Mouse (Mus musculus) mature B cell (primary cell): ENCODE measurements around the gene Cnn3.

Experiments used
- in situ Hi-C: fragments of 300-500 bp; cut with MboI; formaldehyde crosslinking; loops from 2 replicates; pipeline ENCODE4 v1.14.3; 2019

Gene Cnn3

GRCm38 (mm10) chr3:121451404-121451803 lies 25.1 kb downstream of the Cnn3 start:
- in situ Hi-C loops, result no loop called here

GRCm38 (mm10) chr3:121458545-121459492 lies 32.5 kb downstream of the Cnn3 start:
- in situ Hi-C loops, result no loop called here

- in situ Hi-C loops, result no loop called here
Measured at GRCm38 (mm10) chr3:121460473-121461193, 34.3 kb downstream of the Cnn3 start.

DNA sequence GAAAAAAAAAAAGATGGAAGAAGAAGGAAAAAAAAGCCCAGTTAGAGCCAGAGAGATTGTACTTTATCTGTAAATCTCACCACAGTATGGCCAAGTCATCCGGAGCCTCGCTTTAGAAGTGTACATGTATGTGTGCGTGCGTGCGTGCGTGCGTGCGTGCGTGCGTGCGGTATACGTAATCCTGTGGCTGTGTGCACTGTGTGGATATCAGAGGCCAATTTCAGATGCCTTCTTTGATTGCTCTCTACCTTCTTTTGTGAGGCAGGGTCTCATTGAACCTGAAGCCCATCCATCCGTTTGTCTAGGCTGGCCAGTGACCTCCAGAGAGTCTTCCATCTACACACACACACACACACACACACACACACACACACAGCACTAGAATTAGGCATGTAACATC lies 35.2 kb downstream of the Cnn3 start:
- in situ Hi-C loops, result no loop called here

- in situ Hi-C loops, result no loop called here
Measured at GRCm38 (mm10) chr3:121462782-121463181, 36.5 kb downstream of the Cnn3 start.

- in situ Hi-C loops, result no loop called here
Measured at GRCm38 (mm10) chr3:121464733-121465305, 38.5 kb downstream of the Cnn3 start.

DNA sequence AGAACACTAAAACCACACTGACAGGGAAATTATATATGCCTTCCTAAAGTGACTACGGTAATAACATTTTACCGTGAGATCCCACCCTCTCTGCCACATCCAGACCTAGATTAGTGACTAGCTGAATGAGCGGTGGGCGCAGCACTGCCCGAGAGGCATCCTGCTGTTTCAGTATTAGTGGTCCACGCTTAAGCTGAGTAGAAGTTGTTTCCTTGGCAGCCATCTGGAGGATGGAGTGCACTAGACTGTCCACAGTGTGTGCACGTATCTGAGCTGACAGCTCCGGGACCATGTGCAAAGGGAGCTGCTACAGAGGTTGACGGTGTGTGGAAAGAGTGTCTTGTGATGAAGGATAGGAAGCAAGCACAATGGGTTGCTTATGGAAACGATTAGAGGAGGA lies 39.5 kb downstream of the Cnn3 start:
- in situ Hi-C loops, result no loop called here

- in situ Hi-C loops, result no loop called here
Measured at GRCm38 (mm10) chr3:121467094-121467552, 40.8 kb downstream of the Cnn3 start.

DNA sequence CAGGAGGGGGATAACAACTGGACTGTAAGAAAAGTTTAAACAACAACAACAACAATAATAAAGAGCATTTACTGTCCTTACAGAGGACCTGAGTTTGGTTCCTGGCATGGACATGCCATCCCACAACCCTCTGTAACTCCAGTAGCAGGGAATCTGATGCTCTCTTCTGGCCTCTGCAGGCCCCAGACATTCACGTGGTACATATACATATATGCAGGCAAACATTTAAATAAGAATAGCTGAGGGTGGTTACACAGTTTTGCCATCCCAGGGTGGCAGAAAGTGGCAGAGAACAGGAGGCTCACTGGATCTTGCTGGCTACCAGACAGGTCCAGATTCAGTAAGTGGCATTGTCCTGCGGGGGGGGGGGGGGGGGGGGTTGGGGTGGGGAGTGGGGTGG lies 41.8 kb downstream of the Cnn3 start:
- in situ Hi-C loops, result no loop called here

- in situ Hi-C loops, result no loop called here
Measured at GRCm38 (mm10) chr3:121469185-121469975, 43.1 kb downstream of the Cnn3 start.

DNA sequence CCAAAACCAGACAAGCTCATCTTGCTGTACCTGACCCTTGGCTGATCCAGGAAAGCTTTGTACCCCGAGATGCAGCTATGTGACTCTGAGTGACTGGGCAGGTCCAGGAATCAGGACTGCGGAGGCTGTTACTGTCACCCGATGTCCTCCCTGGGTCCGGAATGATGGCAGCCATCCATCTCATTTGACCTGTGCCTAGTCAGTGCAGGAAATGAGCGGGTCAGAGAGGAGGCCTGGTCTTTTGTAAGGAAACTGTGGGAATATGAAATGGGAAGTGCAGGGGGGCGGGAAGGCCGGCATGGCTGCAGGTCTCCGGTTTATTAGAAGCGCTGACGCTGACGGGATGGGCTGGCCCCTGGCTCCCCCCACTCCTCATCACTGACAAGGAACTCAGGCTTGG lies 45.4 kb downstream of the Cnn3 start:
- in situ Hi-C loops, result no loop called here

- in situ Hi-C loops, result no loop called here
Measured at GRCm38 (mm10) chr3:121474738-121475137, 48.4 kb downstream of the Cnn3 start.

DNA sequence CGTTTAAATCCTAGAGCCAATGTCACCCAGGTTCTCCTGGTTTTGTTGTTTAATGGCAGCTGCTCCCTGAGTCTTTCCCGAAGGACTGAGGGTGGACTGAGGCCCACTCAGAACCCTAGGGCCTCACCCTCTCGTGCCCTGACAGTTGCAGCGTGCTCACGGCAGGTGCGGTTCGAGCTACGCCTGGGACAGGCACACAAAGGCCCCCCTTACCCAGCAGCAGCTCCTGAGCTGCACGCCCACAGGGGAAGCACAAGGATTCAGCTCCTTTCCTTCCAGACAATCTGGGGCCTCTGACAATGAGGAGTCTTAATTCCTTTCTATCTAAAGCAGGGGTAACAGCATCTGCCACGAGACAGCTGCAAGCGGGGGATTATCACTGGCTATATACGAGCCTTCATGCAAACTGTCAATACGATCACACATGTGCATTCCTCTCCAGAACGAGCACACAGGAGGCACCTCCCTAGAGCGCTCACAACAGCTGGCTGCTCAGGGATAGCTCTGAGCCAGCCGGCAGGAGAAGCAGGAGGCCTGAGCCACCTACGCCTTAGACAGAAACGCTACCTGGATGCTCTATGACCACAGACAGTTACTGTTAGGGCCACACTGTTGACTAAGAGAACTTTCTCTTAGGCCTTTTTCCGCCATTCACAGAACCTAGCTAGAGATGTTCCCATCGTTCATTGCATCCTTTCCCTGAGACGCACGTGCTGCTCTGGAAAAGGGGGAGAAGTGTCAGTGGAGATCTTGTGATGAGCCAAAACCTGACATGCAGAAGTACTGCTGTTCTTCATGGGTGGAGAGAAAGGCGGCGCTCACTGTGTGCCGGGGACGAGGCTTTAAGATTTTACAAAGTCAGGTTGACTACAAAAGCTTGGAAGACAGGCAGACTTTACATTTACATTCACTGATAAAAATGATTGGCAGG lies 54.0 kb downstream of the Cnn3 start:
- in situ Hi-C loops, result no loop called here

DNA sequence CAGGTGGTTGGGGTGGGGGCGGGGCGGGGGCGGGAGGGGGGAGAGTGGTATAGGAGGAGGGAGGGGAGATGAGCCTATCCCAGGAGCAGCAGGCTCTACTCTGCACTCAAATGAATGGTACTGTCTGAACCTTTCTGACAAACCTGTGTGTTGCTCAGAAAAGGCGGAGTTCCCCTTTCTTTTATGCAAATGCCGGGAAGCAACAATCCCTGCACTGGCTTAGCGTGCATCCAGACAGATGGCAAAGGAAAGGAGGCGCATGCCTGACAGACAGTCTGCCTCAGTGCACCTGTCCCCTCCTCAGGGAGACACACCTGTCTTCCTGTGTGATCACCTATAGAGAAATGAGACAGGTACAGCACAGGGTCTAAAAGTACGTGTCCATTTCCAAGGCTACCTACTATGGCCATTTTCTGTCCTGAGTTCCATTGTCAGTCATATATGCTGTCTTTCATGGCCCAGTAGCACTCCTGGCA lies 54.7 kb downstream of the Cnn3 start:
- in situ Hi-C loops, result no loop called here

- in situ Hi-C loops, result no loop called here
Measured at GRCm38 (mm10) chr3:121481564-121481963, 55.3 kb downstream of the Cnn3 start.

- in situ Hi-C loops, result no loop called here
Measured at GRCm38 (mm10) chr3:121483266-121484161, 57.2 kb downstream of the Cnn3 start.

- in situ Hi-C loops, result no loop called here
Measured at GRCm38 (mm10) chr3:121485201-121485600, 58.9 kb downstream of the Cnn3 start.

GRCm38 (mm10) chr3:121489462-121490118 lies 63.3 kb downstream of the Cnn3 start:
- in situ Hi-C loops, result no loop called here

DNA sequence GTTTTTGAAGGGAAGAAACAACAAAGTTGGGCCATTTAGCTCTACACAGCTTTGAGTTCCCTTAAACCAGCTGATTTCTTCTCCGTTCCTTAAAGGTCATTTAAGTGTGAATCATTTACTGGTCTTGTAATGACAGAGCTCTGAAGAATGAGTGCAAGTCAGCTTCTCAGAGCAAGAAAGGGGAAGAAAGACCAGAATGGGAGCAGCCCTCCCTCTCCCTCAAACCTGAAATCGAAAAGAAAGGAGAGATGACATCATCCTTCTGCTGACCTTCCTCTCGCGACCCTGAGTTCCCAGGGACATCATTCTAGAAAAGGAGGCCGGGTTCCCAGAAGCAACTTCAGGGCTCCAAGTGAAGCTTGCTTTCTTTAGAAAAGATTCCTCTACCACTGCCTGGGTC lies 64.6 kb downstream of the Cnn3 start:
- in situ Hi-C loops, result no loop called here
